Mouse (Mus musculus): ENCODE measurements around the gene Car6. TPM values are rescaled to one million over a fixed set of nuclear protein-coding genes. Genes with fewer than 3 reads are reported as not detected.
A peak's percentile ranks its signal among the peaks of the same experiment; 100 is the strongest.

Gene Car6
- total RNA-seq, 2 experiments from 2014 or later = 0.27 to 0.54 TPM

- no peak for DNase-seq
Observed at GRCm38 (mm10) chr4:150178131-150178530, 23.0 kb downstream of the Car6 start.

GRCm38 (mm10) chr4:150177122-150177521, 24.0 kb downstream of the Car6 start:
- no peak for DNase-seq

GRCm38 (mm10) chr4:150176535-150176934, 24.6 kb downstream of the Car6 start:
- DNase-seq = peak; percentile 54

GRCm38 (mm10) chr4:150174027-150174426, 27.1 kb downstream of the Car6 start:
- DNase-seq = no peak

- peak; percentile 54 for DNase-seq
Observed at GRCm38 (mm10) chr4:150173281-150173680, 27.9 kb downstream of the Car6 start.

- DNase-seq = no peak
Observed at GRCm38 (mm10) chr4:150172107-150172506, 29.0 kb downstream of the Car6 start.

GRCm38 (mm10) chr4:150168406-150168805, 32.7 kb downstream of the Car6 start:
- peak; percentile 30 for DNase-seq

GRCm38 (mm10) chr4:150164875-150165274, 36.3 kb downstream of the Car6 start:
- no peak for DNase-seq

GRCm38 (mm10) chr4:150162561-150163169, 38.5 kb downstream of the Car6 start:
- DNase-seq = no peak

- DNase-seq = no peak
Observed at GRCm38 (mm10) chr4:150159458-150159857, 41.7 kb downstream of the Car6 start.

GRCm38 (mm10) chr4:150157348-150157882, 43.7 kb downstream of the Car6 start:
- DNase-seq = no peak

GRCm38 (mm10) chr4:150155731-150156130, 45.4 kb downstream of the Car6 start:
- no peak for DNase-seq

- no peak for DNase-seq
Observed at GRCm38 (mm10) chr4:150155301-150155700, 45.8 kb downstream of the Car6 start.

GRCm38 (mm10) chr4:150152483-150152882, 48.6 kb downstream of the Car6 start:
- no peak for DNase-seq

GRCm38 (mm10) chr4:150151045-150151444, 50.1 kb downstream of the Car6 start:
- DNase-seq = no peak

- peak; percentile 23 for DNase-seq
Observed at GRCm38 (mm10) chr4:150146286-150146685, 54.8 kb downstream of the Car6 start.

GRCm38 (mm10) chr4:150144242-150144641, 56.9 kb downstream of the Car6 start:
- DNase-seq = no peak

GRCm38 (mm10) chr4:150140346-150140745, 60.8 kb downstream of the Car6 start:
- DNase-seq = no peak

GRCm38 (mm10) chr4:150139090-150139489, 62.0 kb downstream of the Car6 start:
- DNase-seq = no peak

GRCm38 (mm10) chr4:150138084-150138543, 63.0 kb downstream of the Car6 start:
- peak; percentile 86 for DNase-seq

GRCm38 (mm10) chr4:150137368-150138083, 63.6 kb downstream of the Car6 start:
- DNase-seq = no peak

Measured in adrenal gland, postnatal 10 days (tissue).